Mouse (Mus musculus) forebrain, embryonic 15.5 days (tissue): ENCODE data around the gene Acadvl. TPM values are rescaled to one million over a fixed set of nuclear protein-coding genes. Genes with fewer than 3 reads are reported as not detected.
A peak's percentile ranks its signal among the peaks of the same experiment; 100 is the strongest.

Experiments
- ATAC-seq: fragments of 200-750 bp; cut with Nextera tagmentation; replicated peaks from 2 replicates; pipeline ENCODE4 v1.8.0; 2017; ENCODE audit warnings: mild to moderate bottlenecking, moderate TSS enrichment, moderate library complexity
- H3K27ac ChIP-seq: fragments of 300-500 bp; sonication (generic); replicated peaks from 2 replicates; pipeline ENCODE4 v1.5.1; 2015; ENCODE audit warnings: mild to moderate bottlenecking, inconsistent platforms
- H3K27me3 ChIP-seq: fragments of 300-500 bp; sonication (generic); 2 replicates; pipeline ENCODE4 v1.6.1; 2015; ENCODE audit warnings: inconsistent platforms
- H3K36me3 ChIP-seq: fragments of 300-500 bp; sonication (generic); 2 replicates; pipeline ENCODE4 v1.6.1; 2015; ENCODE audit warnings: mild to moderate bottlenecking, inconsistent platforms
- H3K4me1 ChIP-seq: fragments of 300-500 bp; sonication (generic); 2 replicates; pipeline ENCODE4 v1.6.1; 2015; ENCODE audit warnings: inconsistent platforms
- H3K4me2 ChIP-seq: fragments of 300-500 bp; sonication (generic); replicated peaks from 2 replicates; pipeline ENCODE4 v1.6.1; 2015; ENCODE audit warnings: mild to moderate bottlenecking, inconsistent platforms
- H3K4me3 ChIP-seq: fragments of 300-500 bp; sonication (generic); 2 replicates; pipeline ENCODE4 v1.5.1; 2015; ENCODE audit warnings: mild to moderate bottlenecking, inconsistent platforms
- H3K9ac ChIP-seq: fragments of 300-500 bp; sonication (generic); replicated peaks from 2 replicates; pipeline ENCODE4 v1.6.1; 2015; ENCODE audit warnings: mild to moderate bottlenecking, inconsistent platforms
- H3K9me3 ChIP-seq: fragments of 300-500 bp; sonication (generic); 2 replicates; pipeline ENCODE4 v1.6.1; 2016; ENCODE audit warnings: inconsistent platforms
- WGBS: fragments of 180-500 bp; shearing (Covaris S2); methylation state at CpG from one replicate; pipeline ENCODE4 v1.1.7; 2015; ENCODE audit warnings: mixed read lengths; 5-methylcytosine and 5-hydroxymethylcytosine counted together
- polyA plus RNA-seq: library from polyadenylated mRNA; unstranded; fragments of >200 nt; fragmentation: Nextera tagmentation; extraction: Ambion mirVana; gene quantifications from 2 replicates; pipeline ENCODE4 v1.2.1, GENCODE M21; 2015

Gene Acadvl
- polyA plus RNA-seq, 1 experiment from 2014 or later, result 60.7 TPM

DNA sequence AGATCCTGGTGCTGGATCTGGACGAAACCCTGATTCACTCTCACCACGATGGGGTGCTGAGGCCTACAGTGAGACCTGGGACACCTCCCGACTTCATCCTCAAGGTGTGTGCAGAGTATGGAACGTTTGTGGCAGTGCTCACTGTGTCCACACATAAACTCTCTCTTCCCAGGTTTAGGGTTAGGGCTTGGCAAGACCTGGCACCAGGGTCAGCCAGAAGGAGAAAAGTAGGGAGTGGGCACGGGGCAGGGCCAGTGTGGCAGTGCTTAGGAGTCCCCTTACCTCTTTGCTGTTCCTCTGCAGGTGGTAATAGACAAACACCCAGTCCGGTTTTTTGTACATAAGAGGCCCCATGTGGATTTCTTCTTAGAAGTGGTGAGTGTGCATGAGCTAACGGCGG, 30.8 kb downstream of the Acadvl start:
- no peak for ATAC-seq
- Histone ChIP-seq H3K36me3 (peaks cover 50% of the 10 kb centered on the region), H3K4me2 (no peak overlapping the region), H3K27me3 (no peaks in the 10 kb centered on the region), H3K4me1 (peaks cover 27% of the 10 kb centered on the region), H3K9me3 (no peaks in the 10 kb centered on the region), H3K4me3 (no peak overlapping the region), H3K27ac (no peak overlapping the region), H3K9ac (no peak overlapping the region)
- WGBS, result 88% methylated on average over 8 of the region's 8 CpGs

DNA sequence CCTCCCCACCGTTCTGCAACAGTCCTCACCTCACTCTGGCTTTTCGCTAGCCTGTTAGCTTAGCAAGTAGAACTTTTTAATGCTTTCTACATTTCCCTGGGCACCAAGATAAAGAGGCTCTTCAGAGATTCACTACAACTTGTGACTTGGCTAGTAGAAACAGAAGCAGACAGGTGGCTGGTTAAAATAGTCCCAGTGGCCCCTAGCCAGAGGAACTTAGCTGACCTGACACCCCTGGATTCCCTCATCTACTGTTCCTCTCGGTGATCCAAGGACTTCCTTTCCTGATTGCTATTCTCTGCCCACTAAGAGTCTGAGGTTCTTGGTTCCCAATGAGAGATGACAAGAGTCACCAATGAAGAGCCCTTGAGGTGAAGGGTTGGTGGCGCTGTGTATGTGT, 31.8 kb downstream of the Acadvl start:
- H3K9ac ChIP-seq, result peak overlapping the region; percentile 4; the same call in 1 of the 2 replicates
- H3K4me3 ChIP-seq, result no peak overlapping the region
- H3K27me3 ChIP-seq, result no peaks in the 10 kb centered on the region
- WGBS, result 80% methylated on average over 4 of the region's 4 CpGs
- ATAC-seq, result no peak
- no peak overlapping the region for H3K4me2 ChIP-seq
- peaks cover 37% of the 10 kb centered on the region for H3K4me1 ChIP-seq
- H3K27ac ChIP-seq, result no peak overlapping the region
- H3K36me3 ChIP-seq, result peaks cover 40% of the 10 kb centered on the region
- H3K9me3 ChIP-seq, result no peaks in the 10 kb centered on the region

DNA sequence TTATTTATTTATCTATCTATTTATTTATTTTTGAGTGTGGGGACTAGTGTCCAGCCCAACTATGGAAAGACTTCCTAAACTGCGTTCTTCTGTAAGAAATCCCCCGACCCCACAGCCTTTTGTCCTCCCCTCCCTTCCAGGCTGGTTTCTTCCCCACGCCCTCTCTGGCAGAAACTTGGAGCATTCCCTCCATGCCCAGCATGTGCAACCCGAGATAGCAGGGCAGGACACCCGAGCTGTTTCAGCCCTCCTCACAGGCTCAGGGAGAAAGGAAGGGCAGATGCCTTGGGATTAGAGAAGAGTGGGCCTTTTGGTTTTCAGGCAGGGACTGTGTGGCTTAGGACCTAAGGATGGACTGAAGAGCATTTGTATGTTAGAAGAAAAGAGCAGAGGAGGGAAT, 32.3 kb downstream of the Acadvl start:
- Histone ChIP-seq H3K9me3 (no peaks in the 10 kb centered on the region), H3K4me3 (peak overlapping the region; percentile 74), H3K36me3 (peaks cover 40% of the 10 kb centered on the region), H3K4me1 (peaks cover 37% of the 10 kb centered on the region), H3K4me2 (peak overlapping the region; percentile 71), H3K9ac (peak overlapping the region; percentile 98; the same call in 1 of the 2 replicates), H3K27ac (no peak overlapping the region), H3K27me3 (no peaks in the 10 kb centered on the region)
- WGBS, result 20% methylated on average over 5 of the region's 5 CpGs
- ATAC-seq, result no peak

DNA sequence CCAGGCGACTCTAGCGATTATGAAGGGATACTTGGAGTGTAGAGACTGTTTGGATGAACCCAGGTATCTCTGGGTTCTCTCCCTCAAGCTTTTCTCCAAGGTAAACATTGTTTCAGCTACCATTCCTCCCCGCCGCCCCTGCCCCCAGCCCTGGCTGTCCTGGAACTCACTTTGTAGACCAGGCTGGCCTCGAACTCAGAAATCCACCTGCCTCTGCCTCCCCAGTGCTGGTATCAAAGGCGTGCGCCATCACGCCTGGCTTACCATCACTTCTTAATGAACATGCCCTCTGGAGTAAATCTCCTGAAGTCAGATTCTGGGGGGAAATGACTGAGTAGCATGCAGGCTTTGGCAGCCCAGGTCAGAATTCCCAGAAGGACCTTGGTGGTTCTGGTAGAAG, 33.0 kb downstream of the Acadvl start, which contains the start of gene Elp5:
Elp5 (minus strand) TSS at position 293 of the 400 bp plus-strand sequence.
- Histone ChIP-seq H3K9me3 (no peaks in the 10 kb centered on the region), H3K4me3 (peak within 1 kb of the TSS; percentile 74), H3K4me1 (peaks cover 37% of the 10 kb centered on the region), H3K9ac (peak within 1 kb of the TSS; percentile 98), H3K36me3 (peaks cover 40% of the 10 kb centered on the region), H3K27me3 (no peaks in the 10 kb centered on the region), H3K27ac (peak within 1 kb of the TSS; percentile 100), H3K4me2 (peak within 1 kb of the TSS; percentile 71)
- 63% methylated on average over 8 of the region's 8 CpGs for WGBS
- no peak for ATAC-seq

DNA sequence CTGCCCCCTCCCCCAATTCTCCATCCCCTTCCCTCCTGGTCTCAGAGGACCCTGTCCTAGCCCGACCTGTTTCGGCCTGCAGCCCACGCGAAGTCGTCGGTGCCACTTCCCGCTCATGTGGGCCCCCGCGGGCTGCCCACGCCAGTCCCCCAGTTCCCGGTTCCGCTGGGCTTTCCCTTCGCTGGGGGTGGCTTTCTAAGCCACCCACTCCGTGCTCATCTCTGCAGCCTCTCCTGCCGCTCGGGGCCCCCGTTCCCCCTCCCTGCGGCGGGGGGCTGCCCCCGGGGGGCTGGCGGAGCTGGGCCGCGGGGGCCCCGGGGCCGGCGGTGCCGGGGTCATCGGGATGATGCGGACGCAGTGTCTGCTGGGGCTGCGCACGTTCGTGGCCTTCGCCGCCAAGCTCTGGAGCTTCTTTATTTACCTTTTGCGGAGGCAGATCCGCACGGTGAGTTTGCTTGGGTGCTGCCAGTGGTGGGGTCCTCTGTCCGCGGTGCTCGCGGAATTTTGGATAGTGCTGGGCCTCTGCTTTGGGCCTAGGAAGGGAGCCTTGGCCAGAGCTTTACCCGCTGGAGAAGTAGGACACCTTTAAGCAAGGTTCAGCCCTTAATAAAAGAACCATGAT, 34.0 kb downstream of the Acadvl start, which contains the start of gene Ctdnep1:
Ctdnep1 (plus strand) TSS at position 16 of the 622 bp plus-strand sequence.
- Histone ChIP-seq H3K36me3 (peaks cover 36% of the 10 kb centered on the region), H3K27me3 (no peaks in the 10 kb centered on the region), H3K27ac (peak within 1 kb of the TSS; percentile 100), H3K9ac (peak within 1 kb of the TSS; percentile 98), H3K4me2 (peak within 1 kb of the TSS; percentile 71), H3K9me3 (no peaks in the 10 kb centered on the region), H3K4me1 (peaks cover 37% of the 10 kb centered on the region), H3K4me3 (peak within 1 kb of the TSS; percentile 74)
- no peak; the same call in 1 of the 2 replicates for ATAC-seq
- WGBS, result 0% methylated on average over 30 of the region's 43 CpGs

DNA sequence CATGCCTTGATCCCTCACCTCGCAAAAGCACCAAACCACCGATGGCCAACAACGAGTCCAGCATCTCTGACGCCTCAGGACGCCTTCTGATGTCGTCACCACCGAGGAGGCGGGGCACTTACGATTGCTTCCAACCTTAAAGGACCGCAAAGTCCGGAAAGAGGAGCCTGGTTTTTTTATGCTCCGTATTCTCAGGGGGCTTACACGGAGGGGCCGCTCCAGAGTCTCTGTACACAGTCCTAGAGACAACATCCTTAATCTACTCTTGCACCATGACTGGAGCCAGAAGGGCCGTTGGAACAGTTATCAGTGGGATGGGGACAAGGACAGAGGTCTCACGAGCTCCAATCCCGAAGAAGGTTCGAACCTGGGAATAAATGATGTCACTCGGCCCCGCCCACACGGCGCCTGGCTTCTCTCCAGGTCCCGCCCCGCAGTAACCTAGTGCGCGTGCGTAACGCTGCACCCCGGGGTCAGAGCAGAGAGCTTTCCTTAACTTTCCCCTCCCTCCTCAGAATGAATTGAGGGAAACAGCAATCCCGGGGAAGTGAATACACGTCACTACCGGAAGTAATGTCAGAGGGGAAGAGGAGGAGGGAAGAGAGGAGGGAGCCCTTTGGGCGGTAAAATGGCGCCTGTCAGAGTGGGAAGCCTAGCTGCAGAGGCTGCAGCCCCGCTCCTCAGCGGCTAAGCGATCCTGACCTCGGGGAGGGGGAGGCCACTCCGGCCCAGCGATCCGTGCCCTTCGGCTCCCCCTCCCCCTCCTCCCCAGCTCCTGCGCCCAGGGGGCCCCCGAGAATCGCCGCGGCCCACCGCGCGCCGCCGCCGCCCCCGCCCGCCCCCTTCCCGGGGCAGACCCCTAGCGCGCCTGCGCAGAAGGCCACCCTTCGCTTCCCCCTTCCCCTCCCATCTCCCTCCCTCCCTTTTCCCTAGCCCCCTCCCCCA, 34.7 kb downstream of the Acadvl start:
- Histone ChIP-seq H3K27me3 (no peaks in the 10 kb centered on the region), H3K27ac (peak overlapping the region; percentile 100), H3K9me3 (no peaks in the 10 kb centered on the region), H3K4me2 (peak overlapping the region; percentile 71), H3K36me3 (peaks cover 33% of the 10 kb centered on the region), H3K4me3 (peak overlapping the region; percentile 74), H3K4me1 (peaks cover 37% of the 10 kb centered on the region), H3K9ac (peak overlapping the region; percentile 98)
- peak; percentile 95 for ATAC-seq
- WGBS, result under 1% methylated on average over 54 of the region's 60 CpGs

DNA sequence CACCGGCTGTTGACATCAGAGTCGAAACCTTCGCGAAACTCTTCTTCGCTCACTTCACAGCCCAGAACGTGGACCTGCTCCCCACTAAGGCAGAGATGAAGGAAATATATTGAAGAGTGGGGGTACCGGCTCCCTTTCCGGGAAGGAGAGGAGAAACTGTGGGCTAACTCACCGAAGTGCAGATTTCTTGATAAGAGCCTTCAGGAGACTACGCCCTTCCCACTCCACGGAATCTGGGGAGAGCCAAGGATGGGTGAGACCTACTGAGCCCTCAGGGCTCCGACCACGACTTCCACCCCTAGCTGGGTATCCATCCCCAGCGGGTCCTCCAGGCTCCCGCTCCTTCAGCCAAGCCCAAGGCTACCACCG, 35.4 kb downstream of the Acadvl start:
- H3K27ac ChIP-seq, result peak overlapping the region; percentile 100
- H3K9ac ChIP-seq, result peak overlapping the region; percentile 65
- WGBS, result 4% methylated on average over 16 of the region's 16 CpGs
- H3K4me3 ChIP-seq, result peak overlapping the region; percentile 74
- H3K4me2 ChIP-seq, result peak overlapping the region; percentile 71
- H3K9me3 ChIP-seq, result no peaks in the 10 kb centered on the region
- ATAC-seq, result no peak; the same call in 1 of the 2 replicates
- no peaks in the 10 kb centered on the region for H3K27me3 ChIP-seq
- peaks cover 37% of the 10 kb centered on the region for H3K4me1 ChIP-seq
- H3K36me3 ChIP-seq, result peaks cover 33% of the 10 kb centered on the region

DNA sequence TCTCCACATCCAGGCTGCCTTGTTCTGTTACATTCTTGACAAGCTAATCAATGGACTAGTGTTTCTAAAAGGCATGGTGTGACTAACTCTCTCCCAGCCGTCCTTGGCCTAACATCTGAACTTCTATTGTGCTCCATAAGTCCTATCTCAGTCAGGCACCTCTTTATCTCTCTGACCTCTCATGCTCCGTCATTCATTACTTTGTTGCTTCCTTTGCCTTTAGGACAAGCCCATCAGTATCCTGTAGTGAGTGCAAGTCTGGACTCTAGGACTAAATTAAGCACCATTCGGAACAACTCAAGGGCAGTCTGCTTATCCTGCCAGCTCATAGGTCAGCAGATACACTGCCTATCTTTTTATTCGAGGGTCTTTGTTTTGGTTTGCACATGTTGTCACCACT, 38.9 kb downstream of the Acadvl start:
- Histone ChIP-seq H3K4me2 (no peak overlapping the region), H3K27ac (no peak overlapping the region), H3K9ac (no peak overlapping the region), H3K4me1 (peaks cover 14% of the 10 kb centered on the region), H3K36me3 (peaks cover 53% of the 10 kb centered on the region), H3K27me3 (no peaks in the 10 kb centered on the region), H3K9me3 (no peaks in the 10 kb centered on the region), H3K4me3 (no peak overlapping the region)
- WGBS, result 85% methylated on average over 4 of the region's 4 CpGs
- ATAC-seq, result no peak

DNA sequence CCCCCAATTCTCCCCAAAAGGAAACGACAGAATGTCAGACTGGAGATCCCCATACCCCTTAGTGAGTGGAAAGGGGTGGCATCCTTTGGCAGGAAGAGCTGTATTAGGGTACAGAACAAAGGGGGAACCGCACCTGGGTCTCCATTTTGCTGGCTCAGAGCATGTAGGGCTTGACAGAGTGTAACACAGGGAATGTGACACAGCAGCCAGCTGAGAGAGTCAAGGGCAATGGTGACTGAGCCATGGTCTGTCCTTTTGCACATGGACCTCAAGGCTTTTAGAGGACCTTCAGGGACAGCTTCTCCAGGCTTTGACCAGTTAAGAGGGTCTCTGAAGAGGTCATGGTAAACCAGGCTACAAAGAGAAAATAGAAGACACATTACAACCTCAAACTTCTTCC, 40.3 kb downstream of the Acadvl start:
- 97% methylated on average over 2 of the region's 2 CpGs for WGBS
- no peak for ATAC-seq
- Histone ChIP-seq H3K4me3 (no peak overlapping the region), H3K9me3 (no peaks in the 10 kb centered on the region), H3K4me2 (no peak overlapping the region), H3K4me1 (peaks cover 14% of the 10 kb centered on the region), H3K27me3 (no peaks in the 10 kb centered on the region), H3K36me3 (peaks cover 62% of the 10 kb centered on the region), H3K27ac (no peak overlapping the region), H3K9ac (no peak overlapping the region)

DNA sequence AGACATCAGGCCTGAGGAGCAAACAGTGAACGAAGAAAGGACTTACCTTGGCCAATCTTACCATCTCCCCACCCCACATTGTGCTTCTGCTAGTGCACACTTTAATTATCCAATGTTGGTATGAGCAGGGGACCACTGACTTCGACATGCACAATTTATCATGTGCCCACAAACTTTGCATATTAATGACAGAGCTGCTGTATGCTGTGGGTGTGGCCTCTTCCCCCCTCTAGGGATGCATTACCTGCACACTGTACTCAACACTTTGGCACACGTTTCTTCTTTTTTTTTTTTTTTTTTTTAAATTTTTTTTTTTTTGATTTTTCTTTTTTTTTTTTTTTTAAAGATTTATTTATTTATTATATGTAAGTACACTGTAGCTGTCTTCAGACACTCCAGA, 44.4 kb downstream of the Acadvl start:
- no peak overlapping the region for H3K4me3 ChIP-seq
- peaks cover 9% of the 10 kb centered on the region for H3K4me1 ChIP-seq
- no peak overlapping the region for H3K27ac ChIP-seq
- no peak overlapping the region for H3K4me2 ChIP-seq
- H3K36me3 ChIP-seq, result peaks cover 63% of the 10 kb centered on the region
- WGBS, result 86% methylated on average over 3 of the region's 3 CpGs
- H3K9me3 ChIP-seq, result no peaks in the 10 kb centered on the region
- peaks cover 21% of the 10 kb centered on the region for H3K27me3 ChIP-seq
- no peak for ATAC-seq
- no peak overlapping the region for H3K9ac ChIP-seq

DNA sequence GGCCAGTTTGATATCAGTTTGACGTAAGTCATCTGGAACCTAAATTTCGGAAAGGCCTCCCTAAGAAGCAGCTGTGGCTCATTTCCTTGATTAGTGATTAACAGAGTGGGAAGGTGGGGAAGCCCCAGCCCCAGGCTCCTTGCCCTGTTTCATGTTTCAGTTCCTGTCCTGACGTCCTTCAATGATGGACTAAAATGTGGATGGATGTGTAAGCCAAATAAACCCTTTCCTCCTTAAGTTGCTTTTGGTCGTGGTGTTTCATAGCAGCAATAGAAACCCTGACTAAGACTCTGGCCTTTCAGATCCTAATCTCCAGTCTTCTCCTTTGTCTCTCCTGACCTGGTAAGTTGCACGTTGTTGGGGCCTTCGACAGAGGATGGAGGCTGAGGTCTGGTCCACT, 45.0 kb downstream of the Acadvl start:
- Histone ChIP-seq H3K27me3 (peaks cover 25% of the 10 kb centered on the region), H3K9me3 (no peaks in the 10 kb centered on the region), H3K4me1 (peaks cover 14% of the 10 kb centered on the region), H3K9ac (no peak overlapping the region), H3K36me3 (peaks cover 60% of the 10 kb centered on the region), H3K27ac (no peak overlapping the region), H3K4me2 (no peak overlapping the region), H3K4me3 (no peak overlapping the region)
- ATAC-seq, result no peak
- 91% methylated on average over 6 of the region's 6 CpGs for WGBS

DNA sequence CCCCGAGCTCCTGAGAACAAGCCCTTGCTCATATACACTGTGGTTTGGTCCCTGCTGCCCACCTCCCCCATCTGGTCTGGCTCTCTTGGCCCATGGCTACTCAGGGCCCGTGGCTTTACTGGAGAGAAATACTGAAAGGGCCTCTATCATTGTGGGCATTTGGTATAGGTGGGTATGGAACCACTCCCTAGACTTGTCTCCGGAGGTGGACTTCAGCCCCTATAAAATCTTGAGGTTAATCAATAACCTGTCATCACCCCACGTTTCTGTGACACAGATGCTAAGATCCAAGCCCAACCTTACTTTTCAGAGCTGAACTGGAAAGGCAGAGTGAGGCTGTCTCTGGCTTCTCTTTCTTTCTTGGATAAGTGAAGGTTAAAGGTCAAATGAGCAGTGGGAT, 46.4 kb downstream of the Acadvl start:
- no peak overlapping the region for H3K9ac ChIP-seq
- no peak overlapping the region for H3K27ac ChIP-seq
- ATAC-seq, result no peak
- peaks cover 14% of the 10 kb centered on the region for H3K4me1 ChIP-seq
- 93% methylated on average over 4 of the region's 4 CpGs for WGBS
- H3K9me3 ChIP-seq, result no peaks in the 10 kb centered on the region
- peaks cover 39% of the 10 kb centered on the region for H3K27me3 ChIP-seq
- no peak overlapping the region for H3K4me2 ChIP-seq
- H3K4me3 ChIP-seq, result no peak overlapping the region
- peaks cover 46% of the 10 kb centered on the region for H3K36me3 ChIP-seq
